Mouse (Mus musculus) frontal cortex, adult (tissue): ENCODE measurements around the gene Golt1a.

Experiments
- ATAC-seq: cut with Nextera tagmentation; 2 replicates; pipeline ENCODE4 v1.9.2; 2017; ENCODE audit warnings: mild to moderate bottlenecking, moderate library complexity, mixed read lengths; ENCODE audit not compliant: low TSS enrichment

Gene Golt1a

DNA sequence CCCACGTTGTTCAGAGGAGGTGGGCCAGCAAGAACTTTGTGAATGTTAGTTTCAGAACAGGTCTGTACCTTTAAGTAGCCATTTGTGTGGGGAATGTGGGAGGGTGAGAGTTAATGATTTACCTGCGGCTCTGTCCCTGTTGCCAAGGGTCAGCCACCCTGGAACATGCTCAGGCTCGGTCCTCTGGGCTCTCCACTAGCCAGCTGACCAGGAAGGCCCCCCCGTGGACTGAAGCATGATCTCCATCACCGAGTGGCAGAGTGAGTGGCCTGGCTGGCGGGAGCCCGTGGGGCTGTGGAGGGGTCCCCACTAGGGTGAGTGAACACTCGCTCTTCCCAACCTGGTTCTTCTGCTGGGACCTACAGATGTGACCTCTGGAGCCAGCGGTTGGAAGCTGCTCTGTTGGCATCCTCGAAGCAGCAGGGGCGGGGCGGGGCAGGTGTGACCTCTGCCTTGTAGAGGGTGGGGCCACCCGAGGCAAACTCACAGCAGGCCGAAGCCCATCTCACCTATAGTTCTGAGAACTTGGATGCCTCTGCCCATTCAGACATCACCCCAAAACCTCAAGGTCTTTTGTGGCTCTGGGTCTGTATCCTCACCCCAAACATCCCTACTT is at the start of gene Golt1a:
Gene Golt1a, plus strand, starts transcription at position 149 of the 616 bp plus-strand sequence.
- no peak for ATAC-seq

- ATAC-seq: peak; percentile 76
Measured at GRCm38 (mm10) chr1:133262628-133263027, 47.0 kb upstream of the Golt1a start.

- no peak for ATAC-seq
Measured at GRCm38 (mm10) chr1:133263134-133263533, 46.5 kb upstream of the Golt1a start.

- no peak for ATAC-seq
Measured at GRCm38 (mm10) chr1:133264367-133264766, 45.2 kb upstream of the Golt1a start.

DNA sequence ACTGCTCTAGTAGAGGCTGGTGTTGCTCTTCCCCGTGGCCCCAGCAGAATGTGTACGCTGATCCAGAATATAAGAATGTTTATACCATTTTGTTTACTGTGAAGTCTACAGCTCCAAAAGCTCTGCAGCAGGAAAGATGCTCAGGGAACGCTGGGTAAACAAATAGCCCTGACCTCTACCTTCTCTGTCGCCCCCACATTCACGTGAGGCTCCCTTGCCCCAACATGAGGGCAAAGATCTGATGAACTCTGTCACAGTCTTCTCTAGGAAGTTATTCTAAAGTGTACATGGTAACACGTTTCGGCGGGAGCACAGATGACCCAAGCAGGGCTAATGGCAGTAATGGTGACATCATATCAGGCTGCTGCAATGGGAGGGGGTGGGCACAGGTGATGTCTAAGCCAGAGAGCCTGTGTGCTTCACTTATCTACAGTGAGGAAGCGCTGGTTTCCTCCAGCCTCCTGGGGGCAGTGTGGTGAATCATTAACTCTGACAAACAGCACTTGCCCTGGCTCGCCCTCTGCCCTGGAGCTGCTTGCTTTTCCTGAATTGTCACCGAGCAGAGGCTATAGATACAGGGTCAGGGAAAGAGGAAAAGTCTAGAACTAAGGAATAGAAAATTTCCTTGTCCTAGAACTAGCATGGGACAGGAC is 44.4 kb upstream of the Golt1a start:
- ATAC-seq: no peak

DNA sequence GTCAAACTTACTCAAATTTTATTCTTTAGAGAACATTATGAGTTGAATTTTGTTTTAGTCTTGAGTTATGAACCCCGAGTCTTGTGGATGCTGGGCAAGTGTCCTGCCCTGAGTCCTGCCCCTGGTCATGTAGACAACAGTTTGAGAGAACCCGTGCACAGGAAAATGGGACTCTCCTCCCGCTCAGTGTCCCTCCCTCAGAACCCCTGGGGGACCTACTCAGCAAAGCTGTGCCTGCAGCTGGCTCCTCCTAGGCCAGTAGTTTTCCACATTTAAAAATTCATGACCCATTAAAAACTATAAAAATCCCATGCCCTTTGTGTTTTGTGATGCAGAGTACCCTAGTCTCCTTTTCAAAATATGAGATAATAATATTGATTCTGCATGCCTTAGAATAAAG is 42.5 kb upstream of the Golt1a start:
- no peak for ATAC-seq

GRCm38 (mm10) chr1:133267813-133268492 is 41.6 kb upstream of the Golt1a start:
- ATAC-seq: peak; percentile 69

GRCm38 (mm10) chr1:133268503-133268902 is 41.1 kb upstream of the Golt1a start:
- no peak for ATAC-seq

GRCm38 (mm10) chr1:133270336-133270735 is 39.3 kb upstream of the Golt1a start:
- ATAC-seq: no peak

- ATAC-seq: no peak
Measured at GRCm38 (mm10) chr1:133274163-133274562, 35.4 kb upstream of the Golt1a start.

GRCm38 (mm10) chr1:133276983-133277382 is 32.6 kb upstream of the Golt1a start:
- no peak for ATAC-seq

- ATAC-seq: no peak
Measured at GRCm38 (mm10) chr1:133278539-133278938, 31.1 kb upstream of the Golt1a start.

- ATAC-seq: no peak
Measured at GRCm38 (mm10) chr1:133278946-133279631, 30.5 kb upstream of the Golt1a start.

- ATAC-seq: peak; percentile 66
Measured at GRCm38 (mm10) chr1:133279632-133280093, 29.9 kb upstream of the Golt1a start.

DNA sequence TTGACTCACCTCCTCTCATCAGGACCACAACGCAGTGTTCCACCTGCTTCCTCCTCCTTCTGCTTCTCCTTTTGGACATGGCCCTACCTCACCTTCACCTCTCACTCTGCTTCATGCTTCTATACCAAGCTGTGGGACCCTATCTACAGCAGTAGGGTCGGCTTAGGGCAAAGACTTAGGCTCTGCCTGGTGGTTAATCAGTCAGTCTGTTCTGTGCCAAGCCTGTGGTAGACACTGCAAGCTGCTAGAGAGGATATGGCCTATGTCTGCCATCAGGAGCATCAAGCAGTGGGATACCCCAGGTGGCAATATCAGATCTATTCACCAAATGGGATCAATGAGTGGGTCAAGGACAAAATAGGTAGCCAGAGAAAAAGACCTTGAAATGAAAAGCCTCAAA is 29.1 kb upstream of the Golt1a start:
- no peak for ATAC-seq

DNA sequence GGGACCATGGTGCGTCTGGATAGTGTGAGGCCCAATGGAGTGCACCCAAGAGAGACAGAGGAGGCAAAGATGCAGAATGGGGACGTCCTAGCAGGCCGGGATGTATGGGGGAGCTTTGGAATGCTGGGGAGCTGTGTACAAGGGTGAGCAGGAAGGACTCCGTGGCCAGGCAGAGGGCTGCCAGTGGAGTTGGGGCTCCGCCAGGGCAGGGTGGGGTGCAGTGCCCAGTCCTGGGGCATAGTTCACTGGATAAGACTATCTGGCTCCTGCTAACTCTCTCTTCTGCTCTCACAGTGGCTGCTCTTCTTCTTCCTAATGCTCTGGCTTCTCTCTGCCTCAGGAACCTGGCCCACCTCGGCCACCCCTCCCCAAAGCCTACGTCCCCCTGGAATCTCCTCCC is 23.7 kb upstream of the Golt1a start:
- ATAC-seq: no peak

GRCm38 (mm10) chr1:133287051-133287450 is 22.5 kb upstream of the Golt1a start:
- peak; percentile 82 for ATAC-seq

GRCm38 (mm10) chr1:133287880-133288279 is 21.7 kb upstream of the Golt1a start:
- no peak for ATAC-seq

GRCm38 (mm10) chr1:133291888-133292287 is 17.7 kb upstream of the Golt1a start:
- no peak for ATAC-seq

- no peak for ATAC-seq
Measured at GRCm38 (mm10) chr1:133292608-133293007, 17.0 kb upstream of the Golt1a start.

DNA sequence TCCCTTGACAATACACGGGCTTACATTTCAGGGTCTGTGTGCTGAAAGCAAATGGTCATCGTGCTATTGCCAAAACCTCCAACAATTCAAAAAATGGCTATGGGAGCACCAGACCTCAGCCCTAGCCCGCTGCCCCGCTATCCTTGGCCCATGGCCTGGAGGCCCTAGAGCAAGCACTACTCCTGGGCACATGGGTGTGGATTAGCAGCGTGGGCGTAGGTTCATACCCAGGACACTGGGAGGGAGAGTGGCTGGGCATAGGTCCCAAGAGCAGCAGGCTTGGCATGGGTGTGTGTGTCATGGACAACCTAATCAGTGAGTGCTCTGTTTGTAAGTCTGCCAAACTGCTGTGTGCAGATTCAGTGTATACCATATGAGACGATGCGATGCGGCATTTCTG is 13.2 kb upstream of the Golt1a start:
- ATAC-seq: no peak

DNA sequence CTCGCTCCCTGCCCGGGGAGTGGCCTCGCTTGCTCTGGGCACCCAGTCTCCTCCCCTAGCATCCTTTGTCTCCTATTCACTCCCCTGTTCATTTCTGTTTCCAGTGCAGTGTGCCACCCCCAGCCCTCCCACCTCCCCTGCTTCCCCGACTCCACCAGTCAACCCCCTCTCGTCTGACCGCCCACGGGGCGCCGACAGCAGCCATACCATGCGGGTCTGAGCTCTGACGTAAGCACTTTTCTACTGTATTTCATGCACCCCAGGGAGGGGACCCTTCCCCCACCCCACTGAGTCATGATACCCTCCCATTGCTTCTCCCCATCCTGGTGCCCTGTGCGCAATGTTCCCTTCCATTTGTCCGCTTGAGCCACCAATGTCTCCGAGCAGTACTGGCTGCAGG is 10.8 kb upstream of the Golt1a start:
- ATAC-seq: peak; percentile 64
